In the genomic region with DNA sequence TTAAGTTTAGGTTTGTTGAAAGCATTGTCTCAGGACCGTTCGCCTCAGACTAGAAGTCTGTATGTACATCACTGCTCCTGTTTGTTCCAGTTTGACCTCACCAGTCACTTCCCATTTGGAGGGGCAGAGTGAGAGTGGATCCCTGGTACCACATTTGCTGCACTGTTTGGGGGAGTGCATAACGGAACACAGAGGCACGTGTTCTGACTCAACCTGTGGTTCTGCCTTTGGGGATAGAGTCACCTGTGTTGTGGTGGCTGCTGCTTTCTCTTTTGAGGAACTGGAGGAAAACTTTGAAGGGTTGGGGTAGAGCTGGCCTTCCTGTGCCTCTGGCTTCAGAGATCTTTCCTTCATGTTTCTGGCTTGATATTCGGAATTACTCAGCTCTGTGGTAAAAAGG, we compare ENCODE assay signal across 10 mouse cellular contexts. TPM values are rescaled to one million over a fixed set of nuclear protein-coding genes. Genes with fewer than 3 reads are reported as not detected.
DNase-seq lines count a peak whose midpoint lies in the region; ATAC-seq and TF ChIP-seq lines count a peak whose summit lies in the region.
"Had no signal": no experiment of that assay in that cellular context is flagged by ENCODE, and none has a peak within 500 bp of the region (broad histone marks: within the 10 kb centered on the region; RNA-seq: fewer than 3 reads in every experiment).

No protein-coding gene starts in this region.

- intact Hi-C loops in heart, postnatal 10 days (cut with DNase I), result loop anchor here (10.0 kb wide), 1 partner anchor 819 kb away; no protein-coding TSS in a partner anchor

- peak overlapping the region; percentile 94; the same call in 1 of the 2 replicates for H3K9ac ChIP-seq in heart, embryonic 12.5 days
- H3K9ac ChIP-seq in hindbrain, embryonic 13.5 days, result peak overlapping the region; percentile 100
- peak overlapping the region; percentile 100 for H3K9ac ChIP-seq in midbrain, embryonic 12.5 days (replicated peaks)

- WGBS in heart, embryonic 12.5 days, result 80% methylated on average over 5 of the region's 5 CpGs
- WGBS in hindbrain, embryonic 13.5 days, result 62% methylated on average over 5 of the region's 5 CpGs
- WGBS in midbrain, embryonic 12.5 days, result 71% methylated on average over 5 of the region's 5 CpGs
- WGBS in cerebellum, adult 2 months, result 73% methylated on average over 5 of the region's 5 CpGs

- H3K27me3 ChIP-seq in heart, embryonic 12.5 days (replicated peaks), result no peaks in the 10 kb centered on the region
- no peaks in the 10 kb centered on the region for H3K27me3 ChIP-seq in hindbrain, embryonic 13.5 days
- H3K27me3 ChIP-seq in midbrain, embryonic 12.5 days, result no peaks in the 10 kb centered on the region
- H3K27me3 ChIP-seq in cerebellum, adult 2 months (ENCODE audit: control insufficient read depth, insufficient read depth, low read length), result no peaks in the 10 kb centered on the region

- no peak for DNase-seq in heart, postnatal 10 days
- DNase-seq in cerebellum, adult 2 months, result no peak
- no peak for DNase-seq in left cerebral cortex, adult 11 months (ENCODE audit: low spot score)
- no peak for DNase-seq in adipocyte (ENCODE audit: low spot score)

- no peak for TF ChIP-seq POLR2A in bone marrow macrophage, adult 2 months (IDR thresholded peaks at IDR 0.05; ENCODE audit: borderline replicate concordance, low read depth, low read length)
- no peak for TF ChIP-seq POLR2A in cerebellum, adult 2 months (IDR thresholded peaks at IDR 0.05; ENCODE audit: borderline replicate concordance, insufficient read depth, low read length)

- TF ChIP-seq CTCF in bone marrow macrophage, adult 2 months (IDR thresholded peaks at IDR 0.05; ENCODE audit: low read depth, low read length), result no peak
- TF ChIP-seq CTCF in cerebellum, adult 2 months (IDR thresholded peaks at IDR 0.05; ENCODE audit: borderline replicate concordance, insufficient read depth, low read depth, low read length), result no peak

- H3K4me2 ChIP-seq in heart, embryonic 12.5 days, result peak overlapping the region; percentile 95
- peak overlapping the region; percentile 89 for H3K4me2 ChIP-seq in hindbrain, embryonic 13.5 days
- peak overlapping the region; percentile 87 for H3K4me2 ChIP-seq in midbrain, embryonic 12.5 days (replicated peaks)

- H3K36me3 ChIP-seq in heart, embryonic 12.5 days, result peaks cover 3% of the 10 kb centered on the region; the same call in 1 of the 2 replicates
- H3K36me3 ChIP-seq in hindbrain, embryonic 13.5 days, result no peaks in the 10 kb centered on the region; the same call in 1 of the 2 replicates
- H3K36me3 ChIP-seq in midbrain, embryonic 12.5 days, result peaks cover 28% of the 10 kb centered on the region; the same call in 1 of the 2 replicates

- H3K9me3 ChIP-seq in heart, embryonic 12.5 days (replicated peaks), result no peaks in the 10 kb centered on the region
- H3K9me3 ChIP-seq in hindbrain, embryonic 13.5 days, result no peaks in the 10 kb centered on the region
- H3K9me3 ChIP-seq in midbrain, embryonic 12.5 days, result no peaks in the 10 kb centered on the region

- ATAC-seq in heart, embryonic 12.5 days (ENCODE audit: insufficient number of reproducible peaks, low FRiP score), result no peak
- no peak for ATAC-seq in hindbrain, embryonic 13.5 days (ENCODE audit: low FRiP score)
- no peak for ATAC-seq in midbrain, embryonic 12.5 days (ENCODE audit: low FRiP score, low read depth)

- H3K4me1 ChIP-seq in heart, embryonic 12.5 days (replicated peaks), result peaks cover 44% of the 10 kb centered on the region
- peaks cover 8% of the 10 kb centered on the region for H3K4me1 ChIP-seq in bone marrow macrophage, adult 2 months (ENCODE audit: control insufficient read depth, insufficient read depth, low read length)
- H3K4me1 ChIP-seq in hindbrain, embryonic 13.5 days (replicated peaks), result peaks cover 65% of the 10 kb centered on the region
- H3K4me1 ChIP-seq in midbrain, embryonic 12.5 days, result peaks cover 47% of the 10 kb centered on the region
- peaks cover 22% of the 10 kb centered on the region for H3K4me1 ChIP-seq in cerebellum, adult 2 months (ENCODE audit: control insufficient read depth, insufficient read depth, low read length)

- H3K27ac ChIP-seq in heart, embryonic 12.5 days (ENCODE audit: poor library complexity, severe bottlenecking), result no peak overlapping the region
- H3K27ac ChIP-seq in bone marrow macrophage, adult 2 months (ENCODE audit: insufficient read depth, low read depth, low read length), result no peak overlapping the region
- H3K27ac ChIP-seq in hindbrain, embryonic 13.5 days, result no peak overlapping the region
- H3K27ac ChIP-seq in midbrain, embryonic 12.5 days (replicated peaks), result no peak overlapping the region
- H3K27ac ChIP-seq in cerebellum, adult 2 months (ENCODE audit: insufficient read depth, low read length), result no peak overlapping the region

- H3K4me3 ChIP-seq in heart, embryonic 12.5 days, result peak overlapping the region; percentile 85; the same call in 1 of the 2 replicates
- peak overlapping the region; percentile 91; the same call in 1 of the 2 replicates for H3K4me3 ChIP-seq in bone marrow macrophage, adult 2 months (ENCODE audit: insufficient read depth, low read length)
- H3K4me3 ChIP-seq in hindbrain, embryonic 13.5 days, result peak overlapping the region; percentile 96
- H3K4me3 ChIP-seq in midbrain, embryonic 12.5 days, result peak overlapping the region; percentile 98
- H3K4me3 ChIP-seq in cerebellum, adult 2 months (replicated peaks; ENCODE audit: insufficient read depth, low read depth, low read length), result no peak overlapping the region

RNA-seq across cellular contexts. Expression of a gene that starts 2.2 kb away (rescaled TPM):
- 23.3 and 28.9 TPM in 2 replicates for polyA plus RNA-seq in heart, embryonic 12.5 days (2016; fragmentation: Nextera tagmentation; extraction: Ambion mirVana)
- total RNA-seq in heart, postnatal 10 days (2021), result 1 to 10 TPM; 6.9 to 7.4 TPM
- 5.1 and 5.8 TPM in 2 replicates for polyA plus RNA-seq in bone marrow macrophage, adult 2 months (2012; ENCODE audit: insufficient read depth, insufficient read length, missing spikeins)
- 44.4 and 48.6 TPM in 2 replicates for polyA plus RNA-seq in hindbrain, embryonic 13.5 days (2015; fragmentation: Nextera tagmentation; extraction: Ambion mirVana)
- polyA plus RNA-seq in midbrain, embryonic 12.5 days (2016; fragmentation: Nextera tagmentation; extraction: Ambion mirVana), result 109 and 116 TPM in 2 replicates
- polyA plus RNA-seq in cerebellum, adult 2 months (2012; rRNA removed), result 4.5 and 5.0 TPM in 2 replicates

RNA-seq across cellular contexts. Expression of a gene that starts 38.7 kb away (rescaled TPM):
- polyA plus RNA-seq in heart, embryonic 12.5 days (2016; fragmentation: Nextera tagmentation; extraction: Ambion mirVana), result 0.13 TPM in 1 of 2 replicates, not detected in the other
- under 1 TPM in 1 of 2 experiments, not detected in 1; 0.32 TPM for total RNA-seq in heart, postnatal 10 days (2021)
- polyA plus RNA-seq in bone marrow macrophage, adult 2 months (2012; ENCODE audit: insufficient read depth, insufficient read length, missing spikeins), result not detected in 2 replicates
- polyA plus RNA-seq in hindbrain, embryonic 13.5 days (2015; fragmentation: Nextera tagmentation; extraction: Ambion mirVana), result not detected in 2 replicates
- not detected in 2 replicates for polyA plus RNA-seq in midbrain, embryonic 12.5 days (2016; fragmentation: Nextera tagmentation; extraction: Ambion mirVana)
- polyA plus RNA-seq in cerebellum, adult 2 months (2012; rRNA removed), result not detected in 2 replicates
- total RNA-seq: adrenal gland, adult 18-20 months had no signal
- polyA plus RNA-seq: erythroblast, embryonic 14.5 days had no signal

RNA-seq across cellular contexts. Expression of a gene that starts 40.7 kb away (rescaled TPM):
- 15.4 and 15.5 TPM in 2 replicates for polyA plus RNA-seq in heart, embryonic 12.5 days (2016; fragmentation: Nextera tagmentation; extraction: Ambion mirVana)
- 1 to 10 TPM; 2.8 to 4.4 TPM for total RNA-seq in heart, postnatal 10 days (2021)
- 4.6 and 5.7 TPM in 2 replicates for polyA plus RNA-seq in bone marrow macrophage, adult 2 months (2012; ENCODE audit: insufficient read depth, insufficient read length, missing spikeins)
- polyA plus RNA-seq in hindbrain, embryonic 13.5 days (2015; fragmentation: Nextera tagmentation; extraction: Ambion mirVana), result 48.4 and 51.2 TPM in 2 replicates
- polyA plus RNA-seq in midbrain, embryonic 12.5 days (2016; fragmentation: Nextera tagmentation; extraction: Ambion mirVana), result 38.1 and 45.1 TPM in 2 replicates
- polyA plus RNA-seq in cerebellum, adult 2 months (2012; rRNA removed), result 13.0 and 14.1 TPM in 2 replicates

RNA-seq across cellular contexts. Expression of a gene that starts 46.9 kb away (rescaled TPM):
- polyA plus RNA-seq in heart, embryonic 12.5 days (2016; fragmentation: Nextera tagmentation; extraction: Ambion mirVana), result 1.6 and 2.4 TPM in 2 replicates
- under 1 TPM; 0.52 to 0.57 TPM for total RNA-seq in heart, postnatal 10 days (2021)
- 5.5 and 6.1 TPM in 2 replicates for polyA plus RNA-seq in bone marrow macrophage, adult 2 months (2012; ENCODE audit: insufficient read depth, insufficient read length, missing spikeins)
- 2.4 and 2.5 TPM in 2 replicates for polyA plus RNA-seq in hindbrain, embryonic 13.5 days (2015; fragmentation: Nextera tagmentation; extraction: Ambion mirVana)
- polyA plus RNA-seq in midbrain, embryonic 12.5 days (2016; fragmentation: Nextera tagmentation; extraction: Ambion mirVana), result 5.0 and 5.7 TPM in 2 replicates
- polyA plus RNA-seq in cerebellum, adult 2 months (2012; rRNA removed), result 5.9 and 6.1 TPM in 2 replicates
